Mouse (Mus musculus) ES-E14 (cell line): Measurements from ENCODE around the gene Bach2. TPM values are rescaled to one million over a fixed set of nuclear protein-coding genes. Genes with fewer than 3 reads are reported as not detected.

Source experiments
- DNase-seq: peaks from one replicate; pipeline ENCODE4 v3.0.0-alpha.2; 2013; ENCODE audit warnings: low read depth, low spot score
- H3K27ac ChIP-seq: 2 replicates; pipeline ENCODE4 v1.5.1; 2012; ENCODE audit warnings: low read depth, mild to moderate bottlenecking, low read length, moderate library complexity, mixed read lengths; ENCODE audit not compliant: poor library complexity, insufficient read depth, severe bottlenecking
- H3K36me3 ChIP-seq: 2 replicates; pipeline ENCODE4 v1.6.1; 2012; ENCODE audit warnings: mild to moderate bottlenecking, low read length, moderate library complexity, mixed read lengths; ENCODE audit not compliant: control insufficient read depth, poor library complexity, insufficient read depth, severe bottlenecking
- H3K4me1 ChIP-seq, 2 experiments: fragments of 150-350 bp in 1 of 2; sonication (generic) in 1 of 2; 2 replicates each; pipeline ENCODE4 v1.6.1; 2012; ENCODE audit warnings: low read length in 2 of 2, mild to moderate bottlenecking in 1 of 2, mixed read lengths in 1 of 2; ENCODE audit not compliant: control insufficient read depth in 2 of 2, insufficient read depth in 2 of 2, poor library complexity in 1 of 2
- H3K4me3 ChIP-seq, 2 experiments: fragments of 150-350 bp in 1 of 2; sonication (generic) in 1 of 2; 2 replicates each; pipeline ENCODE4 v1.5.1; 2012; ENCODE audit warnings: low read length in 2 of 2, low read depth in 1 of 2, mild to moderate bottlenecking in 1 of 2, mixed read lengths in 1 of 2; ENCODE audit not compliant: insufficient read depth in 1 of 2, poor library complexity in 1 of 2, severe bottlenecking in 1 of 2
- H3K9ac ChIP-seq: 2 replicates; pipeline ENCODE4 v1.6.1; 2012; ENCODE audit warnings: low read depth, mild to moderate bottlenecking, low read length, mixed read lengths; ENCODE audit not compliant: poor library complexity, insufficient read depth, severe bottlenecking
- H3K9me3 ChIP-seq: fragments of 150-350 bp; sonication (generic); 2 replicates; pipeline ENCODE4 v1.6.1; 2012; ENCODE audit warnings: low read depth, mild to moderate bottlenecking, low read length; ENCODE audit not compliant: control insufficient read depth, insufficient read depth
- CHD2 ChIP-seq: IDR thresholded peaks from 2 replicates; pipeline ENCODE4 v1.6.1; 2014; ENCODE audit warnings: mild to moderate bottlenecking, low read depth, low read length, inconsistent platforms
- HCFC1 ChIP-seq: IDR thresholded peaks from 2 replicates; pipeline ENCODE4 v1.6.1; 2012; ENCODE audit warnings: low read length, inconsistent platforms, borderline replicate concordance; ENCODE audit not compliant: insufficient read depth
- MAFK ChIP-seq: IDR thresholded peaks from 2 replicates; pipeline ENCODE4 v1.6.1; 2014; ENCODE audit warnings: mild to moderate bottlenecking, low read depth, low read length, inconsistent platforms; ENCODE audit not compliant: insufficient read depth
- ZC3H11A ChIP-seq: IDR thresholded peaks from 2 replicates; pipeline ENCODE4 v1.6.1; 2012; ENCODE audit warnings: low read depth, mild to moderate bottlenecking, inconsistent platforms, low read length, borderline replicate concordance
- ZNF384 ChIP-seq: IDR thresholded peaks from 2 replicates; pipeline ENCODE4 v1.6.1; 2012; ENCODE audit warnings: low read depth, low read length, inconsistent platforms
- in situ Hi-C, 2 experiments: fragments of 600-800 bp; cut with MboI; formaldehyde crosslinking; loops; one replicate each; pipeline ENCODE4 v1.15.1; 2025; ENCODE audit warnings: low sequenced_read_pairs in 2 of 2, inconsistent platforms in 1 of 2; ENCODE audit not compliant: unreplicated experiment in 2 of 2
- total RNA-seq: library from RNA; depleted of rRNA; stranded (reverse); fragments of 300-350 nt; gene quantifications from 2 replicates; pipeline ENCODE4 v1.2.3, GENCODE M21; 2012

Gene Bach2
- total RNA-seq, 1 experiment: 3.3 TPM

GRCm38 (mm10) chr4:32327626-32328025 is 89.0 kb downstream of the Bach2 start:
- in situ Hi-C loops: no loop called here
- H3K27ac ChIP-seq: no peak overlapping the region
- no peak overlapping the region for H3K4me3 ChIP-seq
- no peaks in the 10 kb centered on the region for H3K9me3 ChIP-seq
- DNase-seq: no peak
- no peaks in the 10 kb centered on the region for H3K4me1 ChIP-seq
- H3K9ac ChIP-seq: no peak overlapping the region
- TF ChIP-seq MAFK: no peak
- TF ChIP-seq ZNF384: no peak
- no peak for TF ChIP-seq ZC3H11A
- no peak for TF ChIP-seq HCFC1
- no peak for TF ChIP-seq CHD2
- H3K36me3 ChIP-seq: no peaks in the 10 kb centered on the region

- H3K27ac ChIP-seq: no peak overlapping the region
- TF ChIP-seq MAFK: no peak
- TF ChIP-seq HCFC1: no peak
- no peaks in the 10 kb centered on the region for H3K4me1 ChIP-seq
- no peaks in the 10 kb centered on the region for H3K36me3 ChIP-seq
- no peaks in the 10 kb centered on the region for H3K9me3 ChIP-seq
- no peak overlapping the region for H3K4me3 ChIP-seq
- H3K9ac ChIP-seq: no peak overlapping the region
- no peak for DNase-seq
- in situ Hi-C loops: no loop called here
These were observed 90.0 kb downstream of the Bach2 start for GRCm38 (mm10) chr4:32328561-32328960.

- H3K9me3 ChIP-seq: no peaks in the 10 kb centered on the region
- no peak for DNase-seq
- H3K4me3 ChIP-seq: no peak overlapping the region
- TF ChIP-seq HCFC1 (no peak), ZC3H11A (no peak), ZNF384 (no peak), CHD2 (no peak), MAFK (no peak)
- no peak overlapping the region for H3K9ac ChIP-seq
- no peaks in the 10 kb centered on the region for H3K4me1 ChIP-seq
- in situ Hi-C loops: no loop called here
- no peaks in the 10 kb centered on the region for H3K36me3 ChIP-seq
- H3K27ac ChIP-seq: no peak overlapping the region
These were observed 92.1 kb downstream of the Bach2 start for GRCm38 (mm10) chr4:32330584-32331314.

GRCm38 (mm10) chr4:32332028-32332427 is 93.4 kb downstream of the Bach2 start:
- in situ Hi-C loops: no loop called here
- TF ChIP-seq ZC3H11A (no peak), CHD2 (no peak), ZNF384 (no peak), HCFC1 (no peak), MAFK (no peak)
- Histone ChIP-seq H3K9ac (no peak overlapping the region), H3K4me1 (no peaks in the 10 kb centered on the region), H3K4me3 (no peak overlapping the region), H3K36me3 (no peaks in the 10 kb centered on the region), H3K9me3 (no peaks in the 10 kb centered on the region), H3K27ac (peak overlapping the region; percentile 12; the same call in 1 of the 2 replicates)
- DNase-seq: no peak

GRCm38 (mm10) chr4:32334131-32334530 is 95.5 kb downstream of the Bach2 start:
- DNase-seq: no peak
- TF ChIP-seq HCFC1 (no peak), ZNF384 (no peak), ZC3H11A (no peak), CHD2 (no peak), MAFK (no peak)
- no peaks in the 10 kb centered on the region for H3K9me3 ChIP-seq
- H3K27ac ChIP-seq: no peak overlapping the region
- H3K4me1 ChIP-seq: peaks cover 0 to 4% of the 10 kb centered on the region in 2 experiments; a peak in 1 of 4 replicates
- H3K9ac ChIP-seq: no peak overlapping the region
- no peaks in the 10 kb centered on the region for H3K36me3 ChIP-seq
- no peak overlapping the region for H3K4me3 ChIP-seq
- in situ Hi-C loops: no loop called here
